Mouse (Mus musculus) macrophage (primary cell): ENCODE data around the gene Celsr1. TPM values are rescaled to one million over a fixed set of nuclear protein-coding genes. Genes with fewer than 3 reads are reported as not detected.

Experiments used
- H3K27ac ChIP-seq: fragments of 350-480 bp; formaldehyde crosslinking; 2 replicates; pipeline ENCODE4 v1.9.0; 2021
- H3K36me3 ChIP-seq: fragments of 350-480 bp; formaldehyde crosslinking; 2 replicates; pipeline ENCODE4 v1.9.0; 2021; ENCODE audit errors: inconsistent target
- H3K4me3 ChIP-seq: fragments of 350-480 bp; formaldehyde crosslinking; 2 replicates; pipeline ENCODE4 v1.9.0; 2021; ENCODE audit errors: inconsistent target
- H3K79me2 ChIP-seq: fragments of 350-480 bp; formaldehyde crosslinking; 2 replicates; pipeline ENCODE4 v1.9.0; 2021; ENCODE audit errors: inconsistent target
- WGBS: methylation state at CpG from one replicate; pipeline ENCODE4 v1.1.7; 2026; ENCODE audit warnings: inconsistent platforms; ENCODE audit not compliant: missing documents; 5-methylcytosine and 5-hydroxymethylcytosine counted together
- polyA plus RNA-seq: library from polyadenylated mRNA; stranded (reverse); fragments of 250-400 nt; gene quantifications from 3 replicates; pipeline ENCODE4 v1.2.4, GENCODE M21; 2018; ENCODE audit warnings: inconsistent platforms

Gene Celsr1
- polyA plus RNA-seq, 1 experiment from 2014 or later: not detected

GRCm38 (mm10) chr15:86070368-86070767 lies 36.8 kb upstream of the Celsr1 start:
- no peaks in the 10 kb centered on the region for H3K36me3 ChIP-seq
- no peak overlapping the region for H3K27ac ChIP-seq
- H3K79me2 ChIP-seq: no peaks in the 10 kb centered on the region
- 31% methylated on average over 11 of the region's 11 CpGs for WGBS
- H3K4me3 ChIP-seq: no peak overlapping the region

- H3K36me3 ChIP-seq: no peaks in the 10 kb centered on the region
- no peak overlapping the region for H3K27ac ChIP-seq
- WGBS: 62% methylated on average over 10 of the region's 10 CpGs
- no peak overlapping the region for H3K4me3 ChIP-seq
- no peaks in the 10 kb centered on the region for H3K79me2 ChIP-seq
Observed at GRCm38 (mm10) chr15:86069011-86069791, 35.6 kb upstream of the Celsr1 start.

GRCm38 (mm10) chr15:86067941-86068495 lies 34.4 kb upstream of the Celsr1 start:
- H3K79me2 ChIP-seq: no peaks in the 10 kb centered on the region
- WGBS: 100% methylated on average over 4 of the region's 4 CpGs
- 0 out of 2 replicates have a peak overlapping the region, but pooled peaks have one; percentile 17 for H3K27ac ChIP-seq
- H3K36me3 ChIP-seq: no peaks in the 10 kb centered on the region
- no peak overlapping the region for H3K4me3 ChIP-seq

GRCm38 (mm10) chr15:86067581-86067910 lies 34.0 kb upstream of the Celsr1 start:
- Histone ChIP-seq H3K4me3 (no peak overlapping the region), H3K79me2 (no peaks in the 10 kb centered on the region), H3K27ac (0 out of 2 replicates have a peak overlapping the region, but pooled peaks have one; percentile 17), H3K36me3 (no peaks in the 10 kb centered on the region)
- 9% methylated on average over 6 of the region's 6 CpGs for WGBS

GRCm38 (mm10) chr15:86066836-86067580 lies 33.4 kb upstream of the Celsr1 start:
- H3K79me2 ChIP-seq: no peaks in the 10 kb centered on the region
- 36% methylated on average over 13 of the region's 14 CpGs for whole genome bisulfite sequencing
- H3K36me3 ChIP-seq: no peaks in the 10 kb centered on the region
- no peak overlapping the region for H3K4me3 ChIP-seq
- no peak overlapping the region for H3K27ac ChIP-seq

- Histone ChIP-seq H3K36me3 (no peaks in the 10 kb centered on the region), H3K79me2 (no peaks in the 10 kb centered on the region), H3K27ac (no peak overlapping the region), H3K4me3 (no peak overlapping the region)
- WGBS: 89% methylated on average over 3 of the region's 4 CpGs
Observed at GRCm38 (mm10) chr15:86065367-86065766, 31.8 kb upstream of the Celsr1 start.

GRCm38 (mm10) chr15:86064850-86065229 lies 31.3 kb upstream of the Celsr1 start:
- H3K79me2 ChIP-seq: no peaks in the 10 kb centered on the region
- no peak overlapping the region for H3K27ac ChIP-seq
- no peaks in the 10 kb centered on the region for H3K36me3 ChIP-seq
- WGBS: 74% methylated on average over 3 of the region's 3 CpGs
- no peak overlapping the region for H3K4me3 ChIP-seq

GRCm38 (mm10) chr15:86064191-86064849 lies 30.7 kb upstream of the Celsr1 start:
- WGBS: 67% methylated on average over 8 of the region's 8 CpGs
- H3K79me2 ChIP-seq: no peaks in the 10 kb centered on the region
- H3K27ac ChIP-seq: no peak overlapping the region

GRCm38 (mm10) chr15:86061848-86062481 lies 28.4 kb upstream of the Celsr1 start:
- Histone ChIP-seq H3K79me2 (no peaks in the 10 kb centered on the region), H3K27ac (no peak overlapping the region), H3K4me3 (no peak overlapping the region), H3K36me3 (no peaks in the 10 kb centered on the region)
- 75% methylated on average over 6 of the region's 6 CpGs for WGBS

More at GRCm38 (mm10) chr15:86064191-86064849, 30.7 kb upstream of the Celsr1 start:
- H3K36me3 ChIP-seq: no peaks in the 10 kb centered on the region
- H3K4me3 ChIP-seq: no peak overlapping the region

- no peak overlapping the region for H3K4me3 ChIP-seq
- H3K27ac ChIP-seq: no peak overlapping the region
- 99% methylated on average over 7 of the region's 7 CpGs for WGBS
Observed at GRCm38 (mm10) chr15:86061221-86061620, 27.6 kb upstream of the Celsr1 start.

GRCm38 (mm10) chr15:86060581-86060980 lies 27.0 kb upstream of the Celsr1 start:
- 91% methylated on average over 12 of the region's 12 CpGs for WGBS

More at GRCm38 (mm10) chr15:86061221-86061620, 27.6 kb upstream of the Celsr1 start:
- no peaks in the 10 kb centered on the region for H3K36me3 ChIP-seq
- H3K79me2 ChIP-seq: no peaks in the 10 kb centered on the region

GRCm38 (mm10) chr15:86059835-86060380 lies 26.3 kb upstream of the Celsr1 start:
- Histone ChIP-seq H3K27ac (no peak overlapping the region), H3K4me3 (no peak overlapping the region)
- WGBS: 60% methylated on average over 7 of the region's 7 CpGs

More at GRCm38 (mm10) chr15:86060581-86060980, 27.0 kb upstream of the Celsr1 start:
- Histone ChIP-seq H3K36me3 (no peaks in the 10 kb centered on the region), H3K4me3 (no peak overlapping the region), H3K79me2 (no peaks in the 10 kb centered on the region), H3K27ac (no peak overlapping the region)

GRCm38 (mm10) chr15:86058931-86059834 lies 25.6 kb upstream of the Celsr1 start:
- peak overlapping the region; percentile 19; the same call in 1 of the 2 replicates for H3K4me3 ChIP-seq
- H3K79me2 ChIP-seq: no peaks in the 10 kb centered on the region
- no peak overlapping the region for H3K27ac ChIP-seq
- H3K36me3 ChIP-seq: no peaks in the 10 kb centered on the region
- WGBS: 2% methylated on average over 45 of the region's 49 CpGs

More at GRCm38 (mm10) chr15:86059835-86060380, 26.3 kb upstream of the Celsr1 start:
- no peaks in the 10 kb centered on the region for H3K36me3 ChIP-seq
- no peaks in the 10 kb centered on the region for H3K79me2 ChIP-seq
